16 mouse cellular contexts compared by ENCODE assay signal in genomic region chr15:87906310-87906709, GRCm38 (mm10).
"Had no signal": no experiment of that assay in that cellular context is flagged by ENCODE, and none has a peak within 500 bp of the region (broad histone marks: within the 10 kb centered on the region; RNA-seq: fewer than 3 reads in every experiment).

No protein-coding gene starts in this region.

- H3K9ac ChIP-seq: limb, embryonic 13.5 days; liver, embryonic 15.5 days; neural tube, embryonic 12.5 days; stomach, embryonic 15.5 days had no signal

- H3K27me3 ChIP-seq: limb, embryonic 13.5 days; liver, embryonic 15.5 days; neural tube, embryonic 12.5 days; stomach, embryonic 15.5 days had no signal

- H3K9me3 ChIP-seq: limb, embryonic 13.5 days; liver, embryonic 15.5 days; neural tube, embryonic 12.5 days; stomach, embryonic 15.5 days had no signal

- H3K4me3 ChIP-seq: left cerebral cortex, adult 2 months; limb, embryonic 13.5 days; liver, embryonic 15.5 days; neural tube, embryonic 12.5 days; stomach, embryonic 15.5 days had no signal

- DNase-seq: kidney, adult 18-20 months; kidney, postnatal 10 days; kidney, postnatal 4 days; lung, adult 2 months; lung, postnatal 36 days; midbrain, embryonic 14.5 days; right cerebral cortex, postnatal 14 days; thymus, adult 2 months; thymus, postnatal 25 days had no signal

- H3K27ac ChIP-seq: left cerebral cortex, adult 2 months; limb, embryonic 13.5 days; liver, embryonic 15.5 days; neural tube, embryonic 12.5 days; stomach, embryonic 15.5 days had no signal

- ATAC-seq: lung, postnatal 0 days had no signal

- H3K36me3 ChIP-seq: limb, embryonic 13.5 days; liver, embryonic 15.5 days; neural tube, embryonic 12.5 days; stomach, embryonic 15.5 days had no signal

- H3K4me2 ChIP-seq: limb, embryonic 13.5 days; liver, embryonic 11.5 days; liver, embryonic 15.5 days; neural tube, embryonic 12.5 days; stomach, embryonic 15.5 days had no signal

- H3K4me1 ChIP-seq: limb, embryonic 13.5 days; liver, embryonic 15.5 days; stomach, embryonic 15.5 days had no signal
